Mouse (Mus musculus): Measurements from ENCODE around the gene Plekhg3. TPM values are rescaled to one million over a fixed set of nuclear protein-coding genes. Genes with fewer than 3 reads are reported as not detected.
A peak's percentile ranks its signal among the peaks of the same experiment; 100 is the strongest.

Plekhg3 gene
- polyA plus RNA-seq, 1 experiment from 2014 or later, result 6.9 TPM

GRCm38 (mm10) chr12:76574815-76575214, 44.1 kb downstream of the Plekhg3 start:
- peaks cover 25% of the 10 kb centered on the region for H3K36me3 ChIP-seq
- ATAC-seq (ENCODE audit: borderline replicate concordance, extremely low read depth, low FRiP score, low TSS enrichment), result no peak
- no peak overlapping the region for H3K9ac ChIP-seq
- no peak overlapping the region for H3K27ac ChIP-seq
- H3K4me3 ChIP-seq, result no peak overlapping the region
- H3K27me3 ChIP-seq, result no peaks in the 10 kb centered on the region
- 90% methylated on average over 6 of the region's 6 CpGs for WGBS
- H3K4me1 ChIP-seq, result peaks cover 9% of the 10 kb centered on the region
- no peaks in the 10 kb centered on the region for H3K9me3 ChIP-seq
- H3K4me2 ChIP-seq, result no peak overlapping the region

- Histone ChIP-seq H3K9ac (no peak overlapping the region), H3K4me2 (no peak overlapping the region), H3K27ac (no peak overlapping the region), H3K4me3 (no peak overlapping the region), H3K36me3 (peaks cover 25% of the 10 kb centered on the region), H3K27me3 (no peaks in the 10 kb centered on the region), H3K9me3 (no peaks in the 10 kb centered on the region), H3K4me1 (no peaks in the 10 kb centered on the region)
- WGBS, result 85% methylated on average over 9 of the region's 9 CpGs
- no peak for ATAC-seq (ENCODE audit: borderline replicate concordance, extremely low read depth, low FRiP score, low TSS enrichment)
These were observed 45.4 kb downstream of the Plekhg3 start for GRCm38 (mm10) chr12:76576061-76576460.

DNA sequence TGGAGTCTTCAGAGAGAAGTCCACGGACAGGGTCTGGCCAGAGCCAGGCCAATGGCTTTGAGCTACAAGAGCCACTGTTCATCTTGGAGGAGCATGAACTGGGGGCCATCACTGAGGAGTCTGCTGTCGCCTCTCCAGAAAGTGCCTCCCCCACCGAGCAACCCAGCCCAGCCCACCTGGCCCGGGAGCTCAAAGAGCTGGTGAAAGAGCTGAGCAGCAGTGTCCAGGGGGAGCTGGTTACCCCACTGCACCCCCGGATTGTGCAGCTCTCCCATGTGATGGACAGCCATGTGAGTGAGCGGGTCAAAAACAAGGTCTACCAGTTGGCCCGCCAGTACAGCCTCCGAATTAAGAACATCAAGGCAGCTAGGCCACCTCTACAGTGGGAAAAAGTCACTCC, 46.1 kb downstream of the Plekhg3 start:
- Histone ChIP-seq H3K9me3 (no peaks in the 10 kb centered on the region), H3K4me3 (no peak overlapping the region), H3K4me2 (no peak overlapping the region), H3K27me3 (no peaks in the 10 kb centered on the region), H3K27ac (no peak overlapping the region), H3K9ac (no peak overlapping the region), H3K36me3 (peaks cover 25% of the 10 kb centered on the region), H3K4me1 (no peaks in the 10 kb centered on the region)
- WGBS, result 94% methylated on average over 8 of the region's 8 CpGs
- no peak for ATAC-seq (ENCODE audit: borderline replicate concordance, extremely low read depth, low FRiP score, low TSS enrichment)

DNA sequence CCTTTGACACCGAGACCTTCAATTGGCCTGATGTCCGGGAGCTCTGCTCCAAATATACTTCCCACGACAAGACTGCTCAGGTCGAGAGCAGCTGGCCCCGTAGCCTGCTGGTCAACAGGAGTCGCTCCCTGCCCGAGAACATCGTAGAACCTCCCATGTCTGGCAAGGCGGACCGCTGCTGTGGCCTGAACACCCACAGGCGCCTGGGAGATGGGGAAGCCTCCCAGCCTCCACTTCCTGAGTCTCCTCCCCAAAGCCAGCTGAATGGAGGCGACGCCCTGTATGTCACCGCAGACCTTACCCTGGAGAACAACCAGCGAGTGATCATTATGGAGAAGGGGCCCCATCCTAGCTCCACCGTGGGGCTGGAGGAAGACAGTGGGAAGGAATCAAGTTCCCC, 47.2 kb downstream of the Plekhg3 start:
- Histone ChIP-seq H3K27ac (no peak overlapping the region), H3K4me2 (no peak overlapping the region), H3K9ac (no peak overlapping the region), H3K4me1 (peaks cover 5% of the 10 kb centered on the region), H3K27me3 (no peaks in the 10 kb centered on the region), H3K9me3 (no peaks in the 10 kb centered on the region), H3K4me3 (no peak overlapping the region), H3K36me3 (peaks cover 25% of the 10 kb centered on the region)
- ATAC-seq (ENCODE audit: borderline replicate concordance, extremely low read depth, low FRiP score, low TSS enrichment), result no peak
- WGBS, result 86% methylated on average over 16 of the region's 16 CpGs

DNA sequence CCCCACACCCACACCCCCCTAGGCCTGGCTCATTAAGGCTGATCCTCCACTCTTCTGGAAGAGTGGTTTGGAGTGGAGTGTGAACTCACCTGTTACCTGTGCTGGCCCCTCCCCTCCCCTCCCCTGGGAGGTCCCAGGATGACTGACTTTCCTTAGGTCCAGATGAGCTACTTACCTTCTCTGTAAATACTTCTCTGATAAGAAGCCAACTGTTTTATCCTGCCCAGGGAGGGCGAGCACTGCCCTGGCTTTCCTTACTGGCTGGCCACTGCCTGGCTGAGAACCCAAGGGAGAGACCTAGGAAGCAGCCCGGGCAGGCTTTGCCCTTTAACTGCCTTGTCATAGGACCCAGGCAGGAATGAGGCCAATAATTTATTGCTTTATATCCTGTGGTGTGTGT, 47.8 kb downstream of the Plekhg3 start:
- Histone ChIP-seq H3K27ac (no peak overlapping the region), H3K4me3 (no peak overlapping the region), H3K9ac (no peak overlapping the region), H3K4me1 (peaks cover 11% of the 10 kb centered on the region), H3K4me2 (no peak overlapping the region), H3K27me3 (no peaks in the 10 kb centered on the region), H3K36me3 (peaks cover 25% of the 10 kb centered on the region), H3K9me3 (no peaks in the 10 kb centered on the region)
- WGBS, result 73% methylated on average over 2 of the region's 2 CpGs
- ATAC-seq (ENCODE audit: borderline replicate concordance, extremely low read depth, low FRiP score, low TSS enrichment), result no peak

DNA sequence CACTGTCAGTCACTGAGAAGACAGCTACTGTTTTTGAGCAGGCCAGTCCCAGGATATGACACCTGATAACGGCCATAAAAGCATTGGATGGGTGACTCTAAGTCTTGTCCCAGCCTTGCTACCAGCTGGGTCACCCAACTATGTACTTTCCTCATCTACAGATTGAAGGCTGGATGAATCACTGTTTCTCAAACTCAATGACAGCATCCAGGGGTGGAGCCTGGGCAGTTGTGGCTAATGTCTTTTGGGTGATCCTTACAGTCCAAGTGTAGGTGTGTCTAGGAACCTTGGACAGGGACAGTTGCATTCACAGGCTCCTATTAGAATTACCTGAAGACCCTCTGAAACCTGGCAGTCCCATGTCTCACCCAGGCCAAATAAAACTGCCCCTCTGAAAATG, 49.1 kb downstream of the Plekhg3 start:
- H3K4me2 ChIP-seq, result no peak overlapping the region
- no peak overlapping the region for H3K4me3 ChIP-seq
- no peak overlapping the region for H3K27ac ChIP-seq
- ATAC-seq (ENCODE audit: borderline replicate concordance, extremely low read depth, low FRiP score, low TSS enrichment), result no peak
- H3K9ac ChIP-seq, result no peak overlapping the region
- H3K36me3 ChIP-seq, result peaks cover 25% of the 10 kb centered on the region
- no peaks in the 10 kb centered on the region for H3K9me3 ChIP-seq
- 80% methylated on average over 1 of the region's 1 CpGs for WGBS
- peaks cover 11% of the 10 kb centered on the region for H3K4me1 ChIP-seq
- no peaks in the 10 kb centered on the region for H3K27me3 ChIP-seq

- no peak overlapping the region for H3K9ac ChIP-seq
- no peak for ATAC-seq (ENCODE audit: borderline replicate concordance, extremely low read depth, low FRiP score, low TSS enrichment)
- peaks cover 8% of the 10 kb centered on the region; the same call in 1 of the 2 replicates for H3K36me3 ChIP-seq
- peaks cover 11% of the 10 kb centered on the region for H3K4me1 ChIP-seq
- 90% methylated on average over 3 of the region's 3 CpGs for WGBS
- no peak overlapping the region for H3K4me2 ChIP-seq
- no peak overlapping the region for H3K27ac ChIP-seq
- no peak overlapping the region for H3K4me3 ChIP-seq
- no peaks in the 10 kb centered on the region for H3K9me3 ChIP-seq
- H3K27me3 ChIP-seq, result no peaks in the 10 kb centered on the region
These were observed 51.4 kb downstream of the Plekhg3 start for GRCm38 (mm10) chr12:76582139-76582538.

- 0 out of 2 replicates have a peak overlapping the region, but pooled peaks have one; percentile 22 for H3K27ac ChIP-seq
- H3K9me3 ChIP-seq, result no peaks in the 10 kb centered on the region
- no peak overlapping the region for H3K9ac ChIP-seq
- H3K4me1 ChIP-seq, result peaks cover 11% of the 10 kb centered on the region
- 0 out of 2 replicates have a peak, but pooled peaks cover under 1% of the 10 kb centered on the region for H3K36me3 ChIP-seq
- H3K27me3 ChIP-seq, result no peaks in the 10 kb centered on the region
- peak; percentile 79; the same call in 1 of the 2 replicates for ATAC-seq (ENCODE audit: borderline replicate concordance, extremely low read depth, low FRiP score, low TSS enrichment)
- H3K4me2 ChIP-seq, result no peak overlapping the region
- 6% methylated on average over 6 of the region's 6 CpGs for WGBS
- H3K4me3 ChIP-seq, result no peak overlapping the region
These were observed 52.1 kb downstream of the Plekhg3 start for GRCm38 (mm10) chr12:76582841-76583240.

GRCm38 (mm10) chr12:76583454-76583853, 52.8 kb downstream of the Plekhg3 start:
- H3K9ac ChIP-seq, result no peak overlapping the region
- no peaks in the 10 kb centered on the region for H3K36me3 ChIP-seq
- no peak overlapping the region for H3K4me2 ChIP-seq
- H3K27me3 ChIP-seq, result no peaks in the 10 kb centered on the region
- H3K4me1 ChIP-seq, result peaks cover 11% of the 10 kb centered on the region
- H3K9me3 ChIP-seq, result no peaks in the 10 kb centered on the region
- ATAC-seq (ENCODE audit: borderline replicate concordance, extremely low read depth, low FRiP score, low TSS enrichment), result no peak
- 88% methylated on average over 7 of the region's 7 CpGs for WGBS
- no peak overlapping the region for H3K27ac ChIP-seq
- no peak overlapping the region for H3K4me3 ChIP-seq

- Histone ChIP-seq H3K27ac (no peak overlapping the region), H3K36me3 (no peaks in the 10 kb centered on the region), H3K4me3 (no peak overlapping the region), H3K9ac (no peak overlapping the region), H3K9me3 (no peaks in the 10 kb centered on the region), H3K4me2 (no peak overlapping the region), H3K27me3 (no peaks in the 10 kb centered on the region), H3K4me1 (peaks cover 20% of the 10 kb centered on the region)
- no peak for ATAC-seq (ENCODE audit: borderline replicate concordance, extremely low read depth, low FRiP score, low TSS enrichment)
These were observed 54.3 kb downstream of the Plekhg3 start for GRCm38 (mm10) chr12:76585028-76585427.

DNA sequence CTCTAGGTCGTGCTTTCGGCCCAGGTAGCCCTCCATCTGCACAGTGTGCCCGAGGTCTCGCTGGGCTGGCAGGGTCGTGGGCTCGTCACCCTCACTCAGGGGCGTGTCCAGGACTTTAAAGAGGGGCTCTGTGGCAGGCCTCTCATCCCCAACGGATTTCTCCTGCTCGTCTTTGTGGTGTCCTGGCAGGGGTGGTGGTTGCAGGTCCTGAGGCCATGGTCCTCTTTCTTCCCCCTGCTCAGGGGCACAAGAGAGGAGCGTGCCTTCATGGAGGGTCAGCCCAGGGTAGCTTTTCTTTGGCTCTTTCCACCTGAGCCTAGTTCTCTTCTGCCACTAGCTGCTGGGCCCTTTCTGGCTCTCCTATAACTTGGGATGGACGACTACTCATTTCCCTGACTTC, 56.7 kb downstream of the Plekhg3 start:
- Histone ChIP-seq H3K9me3 (no peaks in the 10 kb centered on the region), H3K27ac (no peak overlapping the region), H3K9ac (no peak overlapping the region), H3K4me3 (no peak overlapping the region), H3K27me3 (no peaks in the 10 kb centered on the region), H3K4me2 (no peak overlapping the region), H3K4me1 (peaks cover 23% of the 10 kb centered on the region), H3K36me3 (no peaks in the 10 kb centered on the region)
- ATAC-seq (ENCODE audit: borderline replicate concordance, extremely low read depth, low FRiP score, low TSS enrichment), result no peak
- 66% methylated on average over 11 of the region's 11 CpGs for WGBS

DNA sequence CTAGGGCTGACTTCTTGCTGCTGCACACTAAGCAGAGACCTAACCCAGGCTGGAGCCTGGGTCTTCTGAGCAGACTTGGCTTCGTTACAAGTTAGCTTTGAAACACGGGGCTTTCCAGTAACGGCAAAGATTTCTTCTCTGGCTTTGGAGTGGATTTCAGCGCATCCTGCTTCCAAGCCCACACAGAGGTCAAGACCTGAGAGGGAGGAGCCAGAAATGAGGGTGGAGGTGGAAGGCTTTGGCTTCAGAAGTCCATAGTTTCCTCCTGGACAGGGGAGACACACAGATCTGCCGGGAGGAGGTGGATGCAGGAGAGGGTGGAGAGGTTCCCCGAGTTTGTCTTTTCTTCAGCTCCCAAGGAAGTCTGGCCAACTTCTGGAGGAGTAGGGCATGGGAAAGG, 58.8 kb downstream of the Plekhg3 start:
- 27% methylated on average over 6 of the region's 6 CpGs for WGBS
- Histone ChIP-seq H3K4me3 (no peak overlapping the region), H3K36me3 (no peaks in the 10 kb centered on the region), H3K9me3 (no peaks in the 10 kb centered on the region), H3K4me2 (no peak overlapping the region), H3K27ac (no peak overlapping the region), H3K9ac (no peak overlapping the region), H3K4me1 (peaks cover 25% of the 10 kb centered on the region), H3K27me3 (no peaks in the 10 kb centered on the region)
- ATAC-seq (ENCODE audit: borderline replicate concordance, extremely low read depth, low FRiP score, low TSS enrichment), result no peak

DNA sequence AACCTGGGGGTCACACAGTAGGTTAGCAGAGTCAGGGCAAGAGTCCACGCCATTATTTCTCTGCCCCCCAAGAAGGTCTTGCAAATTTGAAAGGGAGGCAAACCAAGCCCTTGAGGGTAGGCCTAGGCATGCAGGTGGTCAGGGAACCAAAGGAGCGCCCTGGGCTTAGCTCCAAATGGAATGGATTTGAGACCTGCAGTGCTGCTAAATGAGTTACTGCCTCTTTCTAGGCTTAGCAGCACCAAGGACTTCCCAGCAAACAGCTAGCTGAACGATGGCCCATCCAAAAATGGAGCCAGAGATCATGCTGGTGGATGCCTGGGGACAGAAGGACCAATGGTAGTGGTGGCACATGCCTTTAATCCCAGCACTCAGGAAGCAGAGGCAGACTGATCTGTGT, 60.3 kb downstream of the Plekhg3 start:
- Histone ChIP-seq H3K36me3 (no peaks in the 10 kb centered on the region), H3K27ac (no peak overlapping the region), H3K4me2 (no peak overlapping the region), H3K4me1 (peaks cover 29% of the 10 kb centered on the region), H3K27me3 (no peaks in the 10 kb centered on the region; the same call in 1 of the 2 replicates), H3K4me3 (no peak overlapping the region), H3K9me3 (no peaks in the 10 kb centered on the region), H3K9ac (no peak overlapping the region)
- WGBS, result 74% methylated on average over 3 of the region's 3 CpGs
- no peak for ATAC-seq (ENCODE audit: borderline replicate concordance, extremely low read depth, low FRiP score, low TSS enrichment)

Data from lung, embryonic 15.5 days (tissue).